Mouse (Mus musculus): ENCODE data around the gene Ntrk2.
A peak's percentile ranks its signal among the peaks of the same experiment; 100 is the strongest.

The Ntrk2 gene

GRCm38 (mm10) chr13:58923496-58923895, 117.1 kb downstream of the Ntrk2 start:
- no peak for DNase-seq (ENCODE audit: low read depth, low spot score)

- no peak for DNase-seq (ENCODE audit: low read depth, low spot score)
Observed at GRCm38 (mm10) chr13:58924486-58924885, 118.1 kb downstream of the Ntrk2 start.

DNA sequence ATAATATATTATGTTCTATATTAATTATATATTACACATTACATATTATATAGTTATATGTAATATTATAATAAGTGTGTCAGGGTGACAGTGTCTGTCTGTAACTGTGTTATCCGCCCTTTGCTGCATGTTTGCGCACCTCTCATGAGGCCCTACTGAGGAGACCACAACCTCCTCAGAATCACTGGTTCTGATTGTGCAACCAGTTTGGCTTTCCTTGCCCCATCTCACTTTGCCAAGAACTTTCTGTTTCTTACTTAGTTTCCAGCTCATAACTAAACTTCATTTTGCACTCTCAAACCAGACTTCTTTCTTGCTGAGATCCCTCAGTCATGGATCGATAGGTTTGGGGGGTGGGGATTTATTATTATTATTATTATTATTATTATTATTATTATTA, 120.8 kb downstream of the Ntrk2 start:
- no peak for DNase-seq (ENCODE audit: low read depth, low spot score)

DNA sequence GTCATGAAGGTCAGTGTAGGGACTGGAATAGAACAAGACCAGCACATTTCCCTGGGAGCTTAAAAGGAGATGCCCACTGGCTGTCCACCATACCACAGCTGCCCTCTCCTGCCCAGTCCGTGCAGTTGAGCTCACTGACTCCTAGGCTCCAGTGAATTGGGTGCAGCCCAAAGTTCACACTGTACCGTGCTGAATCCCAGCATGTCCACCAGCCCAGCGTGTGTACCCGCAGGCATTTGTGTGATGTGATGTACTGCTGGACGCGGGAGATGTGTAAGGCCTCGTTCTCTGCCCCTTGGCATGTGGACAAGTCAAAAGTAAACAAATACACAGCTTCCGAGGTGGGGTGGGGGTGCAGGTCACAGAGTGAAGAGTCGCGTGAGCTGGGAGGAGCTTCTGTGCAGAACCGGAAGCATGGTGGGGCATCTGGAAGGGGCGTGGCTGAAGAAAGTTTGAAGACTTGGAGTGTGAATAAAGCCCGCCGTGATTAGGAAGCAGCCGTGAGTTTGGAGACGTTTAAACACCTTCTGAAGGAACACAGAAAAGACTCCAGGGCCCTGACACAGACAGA, 121.4 kb downstream of the Ntrk2 start:
- DNase-seq (ENCODE audit: low read depth, low spot score): no peak

GRCm38 (mm10) chr13:58928668-58929436, 122.5 kb downstream of the Ntrk2 start:
- DNase-seq (ENCODE audit: low read depth, low spot score): no peak

- DNase-seq (ENCODE audit: low read depth, low spot score): no peak
Observed at GRCm38 (mm10) chr13:58930161-58930560, 123.8 kb downstream of the Ntrk2 start.

DNA sequence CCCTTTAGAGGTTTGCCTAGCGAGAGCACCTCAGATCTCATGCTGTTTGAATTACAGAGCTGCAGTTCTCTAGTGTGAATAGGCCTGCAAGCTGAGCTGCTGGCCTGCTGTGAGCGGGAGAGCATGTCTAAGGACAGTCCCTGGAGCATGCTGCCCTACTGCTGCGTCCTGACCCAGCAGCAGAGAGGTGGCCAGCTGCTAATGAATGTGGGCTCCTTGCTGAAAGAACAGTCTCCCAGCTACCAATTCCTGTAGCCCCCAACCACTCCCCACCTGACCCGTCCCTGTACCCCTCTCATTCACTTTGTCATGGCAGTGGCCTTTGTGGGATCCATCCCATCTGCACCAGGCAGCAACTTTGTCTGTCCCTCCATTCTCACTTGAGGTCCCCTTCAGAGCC, 126.8 kb downstream of the Ntrk2 start:
- DNase-seq (ENCODE audit: low read depth, low spot score): no peak

DNA sequence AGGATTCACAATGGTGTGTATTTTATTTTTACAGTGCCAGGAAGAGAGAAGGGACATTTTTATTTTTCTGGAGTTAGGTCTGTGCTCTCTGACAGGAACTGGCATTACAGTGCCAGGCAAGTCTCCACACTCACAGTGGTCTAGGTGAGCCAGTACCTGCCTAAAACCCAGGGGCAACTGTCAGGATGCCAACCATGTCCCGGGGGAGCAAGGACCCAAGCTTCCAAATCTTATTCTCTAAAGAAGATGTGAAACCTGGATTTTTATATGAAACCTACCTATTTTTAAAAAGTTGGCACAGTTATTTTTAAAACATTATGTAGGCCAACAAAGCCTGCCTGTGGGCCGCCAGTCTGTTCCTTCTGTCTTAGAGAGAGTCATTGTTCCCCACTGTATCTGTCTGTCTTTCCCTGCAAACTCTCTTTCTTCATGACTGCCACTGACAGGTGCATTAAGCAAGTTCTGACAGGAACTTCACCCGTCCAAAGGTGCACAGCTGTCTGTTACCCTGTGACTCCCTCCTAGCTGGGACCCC, 128.3 kb downstream of the Ntrk2 start:
- no peak for DNase-seq (ENCODE audit: low read depth, low spot score)

- no peak for DNase-seq (ENCODE audit: low read depth, low spot score)
Observed at GRCm38 (mm10) chr13:58935956-58936495, 129.7 kb downstream of the Ntrk2 start.

DNA sequence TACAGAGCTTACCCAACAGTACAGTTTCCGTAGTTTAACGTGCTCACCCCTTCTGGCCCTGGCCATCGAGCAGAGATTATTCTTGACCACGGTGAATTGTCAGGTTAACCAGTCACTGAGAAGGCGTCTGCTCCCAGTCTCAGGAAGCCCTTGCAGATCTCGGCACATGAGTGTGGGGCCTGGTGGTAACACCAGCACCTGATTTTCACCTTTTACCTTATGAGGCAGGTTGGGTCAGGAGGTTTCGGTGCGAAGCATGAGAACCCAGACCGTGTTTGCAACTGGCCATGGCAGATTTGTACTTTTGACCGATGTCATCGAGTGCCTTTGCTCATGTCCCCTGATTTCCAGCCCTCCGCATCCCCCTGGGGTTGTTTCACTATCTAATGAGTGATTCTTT, 131.5 kb downstream of the Ntrk2 start:
- DNase-seq (ENCODE audit: low read depth, low spot score): no peak

GRCm38 (mm10) chr13:58938464-58938863, 132.1 kb downstream of the Ntrk2 start:
- no peak for DNase-seq (ENCODE audit: low read depth, low spot score)

DNA sequence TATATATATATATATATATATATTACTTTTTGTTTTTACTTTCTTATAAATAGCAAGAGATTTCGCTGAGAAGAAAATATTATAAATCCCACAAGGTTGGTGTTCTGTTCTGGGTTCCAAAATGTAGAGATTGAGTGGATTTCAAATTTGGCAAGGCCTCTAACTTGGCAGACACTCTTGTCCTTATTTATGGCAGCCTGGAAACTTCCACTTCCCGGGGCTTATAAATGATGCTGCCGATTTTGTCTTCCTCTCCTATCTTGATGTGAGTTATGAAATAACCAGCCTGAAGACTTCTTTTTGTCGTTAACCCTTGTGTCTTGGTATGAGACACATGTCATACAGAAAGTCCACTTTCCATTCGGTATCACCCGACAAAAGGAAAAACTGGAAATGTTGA, 133.8 kb downstream of the Ntrk2 start:
- DNase-seq (ENCODE audit: low read depth, low spot score): no peak

DNA sequence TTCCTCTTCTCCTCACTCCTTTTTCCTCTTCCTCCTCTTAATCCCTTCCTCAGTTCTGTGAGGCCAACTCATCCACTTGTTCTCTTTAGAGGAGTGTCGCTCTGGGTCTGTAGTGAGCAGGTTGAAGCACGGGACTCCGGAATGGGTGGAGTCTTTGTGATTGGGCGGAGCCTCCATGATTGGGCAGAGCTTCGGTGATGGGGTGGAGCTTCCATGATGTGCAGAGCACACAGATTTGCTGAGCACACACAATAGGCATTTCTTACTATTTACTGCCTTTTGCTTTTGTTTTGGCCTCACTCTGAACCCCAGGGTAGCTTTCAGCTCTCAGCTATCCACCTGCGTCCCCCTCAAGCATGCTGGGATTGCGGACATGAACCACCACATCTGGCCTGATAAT, 134.4 kb downstream of the Ntrk2 start:
- no peak for DNase-seq (ENCODE audit: low read depth, low spot score)

DNA sequence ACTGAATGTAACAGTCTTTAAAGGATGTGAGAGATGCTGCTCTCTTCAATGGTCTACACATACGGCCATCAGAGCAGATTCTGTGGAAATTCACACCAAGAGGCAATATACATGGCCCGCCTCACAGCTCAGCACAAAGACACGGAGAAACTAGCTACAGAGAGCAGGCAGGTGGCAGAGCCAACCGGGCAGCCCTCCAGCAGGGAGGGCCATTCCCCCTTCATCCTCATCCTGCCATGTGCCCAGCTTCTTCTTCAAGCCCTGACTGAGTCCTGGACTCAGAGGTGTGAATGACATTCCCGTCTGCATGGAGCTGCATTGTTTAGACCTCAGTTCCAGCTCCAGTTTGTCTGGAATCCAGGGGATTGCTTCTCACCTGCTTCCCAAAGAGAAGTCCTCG, 139.4 kb downstream of the Ntrk2 start:
- no peak for DNase-seq (ENCODE audit: low read depth, low spot score)

- no peak for DNase-seq (ENCODE audit: low read depth, low spot score)
Observed at GRCm38 (mm10) chr13:58946589-58946988, 140.2 kb downstream of the Ntrk2 start.

- no peak for DNase-seq (ENCODE audit: low read depth, low spot score)
Observed at GRCm38 (mm10) chr13:58947056-58947455, 140.7 kb downstream of the Ntrk2 start.

DNA sequence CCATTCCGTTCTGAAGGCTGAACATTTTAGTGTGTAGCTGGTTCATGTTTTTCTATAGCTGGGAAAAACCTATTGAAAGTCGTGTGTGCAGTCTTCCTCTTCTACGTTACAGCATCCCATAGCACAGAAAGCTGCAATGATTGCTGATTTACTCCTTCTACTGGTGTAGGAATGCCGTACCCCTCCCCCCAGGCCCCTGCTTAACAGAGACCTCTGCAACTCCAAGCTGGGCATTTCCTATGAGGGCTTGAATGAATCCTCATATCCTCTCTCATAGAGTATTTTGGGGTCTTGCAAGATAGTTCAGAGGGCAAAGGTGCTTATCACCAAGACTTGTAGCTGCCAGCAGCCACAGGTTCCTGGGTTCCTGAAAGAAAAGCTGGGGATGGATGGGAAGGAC, 148.0 kb downstream of the Ntrk2 start:
- no peak for DNase-seq (ENCODE audit: low read depth, low spot score)

- no peak for DNase-seq (ENCODE audit: low read depth, low spot score)
Observed at GRCm38 (mm10) chr13:58954764-58955163, 148.4 kb downstream of the Ntrk2 start.

DNA sequence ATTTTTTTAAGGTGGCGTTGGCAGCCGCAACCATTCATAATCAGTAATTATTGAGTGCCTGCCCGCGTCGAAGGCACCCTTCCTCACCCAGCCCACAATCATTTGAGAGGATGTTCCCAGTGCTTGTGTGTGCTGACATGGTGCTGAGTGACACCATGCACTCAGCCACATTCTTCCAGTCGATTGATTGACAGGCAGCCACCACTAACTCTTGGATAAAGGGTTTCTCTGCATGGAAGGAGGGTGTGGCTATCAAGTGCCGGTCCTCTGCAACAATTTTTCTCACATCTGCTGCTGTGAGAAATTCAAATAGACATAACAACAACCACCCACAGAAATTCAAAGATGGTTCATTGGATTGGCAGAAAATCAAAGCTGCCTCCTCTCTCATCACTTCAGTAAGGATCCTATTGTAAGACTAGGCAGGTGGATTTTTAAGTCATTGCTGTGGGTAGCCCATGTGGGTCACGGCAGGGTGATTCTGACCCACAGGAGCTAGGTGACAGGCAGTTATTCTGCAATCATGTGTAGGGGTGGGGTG, 148.9 kb downstream of the Ntrk2 start:
- DNase-seq (ENCODE audit: low read depth, low spot score): peak; percentile 67

GRCm38 (mm10) chr13:58958171-58958904, 152.0 kb downstream of the Ntrk2 start:
- DNase-seq (ENCODE audit: low read depth, low spot score): no peak

DNA sequence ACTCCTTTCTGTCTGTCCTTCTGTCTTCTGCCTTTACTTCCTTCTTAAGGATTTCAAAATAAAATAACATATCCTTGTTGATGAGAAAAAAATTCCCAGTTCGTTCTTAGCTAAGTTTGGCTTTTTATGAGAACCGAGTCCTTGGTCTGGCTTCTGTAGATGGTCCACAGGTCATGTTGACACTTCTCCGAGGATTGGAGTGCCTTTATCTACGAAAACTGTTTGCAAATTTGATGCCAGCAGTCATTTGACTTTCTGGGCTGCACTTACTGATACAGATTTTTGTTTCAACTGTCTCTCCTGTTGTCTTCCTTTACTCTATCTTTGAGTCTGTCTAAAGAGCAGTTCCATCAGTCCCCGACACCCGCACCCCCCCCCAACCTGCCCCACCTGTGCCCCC, 154.0 kb downstream of the Ntrk2 start:
- DNase-seq (ENCODE audit: low read depth, low spot score): no peak
